In genomic region chr4:136143193-136143976, GRCm38 (mm10) we compare ENCODE assay signal across 8 mouse cellular contexts. TPM values are rescaled to one million over a fixed set of nuclear protein-coding genes. Genes with fewer than 3 reads are reported as not detected.
DNase-seq lines count a peak whose midpoint lies in the region; ATAC-seq and TF ChIP-seq lines count a peak whose summit lies in the region.

Id3 (plus strand) TSS chr4:136143497.

- no peak within 1 kb of the TSS for H3K27ac ChIP-seq in ES-Bruce4 (ENCODE audit: insufficient read depth, low read length)
- peak within 1 kb of the TSS; percentile 80 for H3K27ac ChIP-seq in bone marrow, adult 2 months (ENCODE audit: control insufficient read depth, insufficient read depth, low read depth, low read length, poor library complexity)
- H3K27ac ChIP-seq in hindbrain, embryonic 11.5 days (ENCODE audit: low read depth, low read length), result peak within 1 kb of the TSS; percentile 94

- TF ChIP-seq EP300 in ES-Bruce4 (IDR thresholded peaks at IDR 0.05; ENCODE audit: insufficient read depth, low read depth, low read length), result peak; percentile 29; the same call in 1 of the 2 replicates

- H3K4me3 ChIP-seq in ES-Bruce4 (ENCODE audit: low read depth, low read length), result peak within 1 kb of the TSS; percentile 57
- peak within 1 kb of the TSS; percentile 84 for H3K4me3 ChIP-seq in bone marrow, adult 2 months (replicated peaks; ENCODE audit: control insufficient read depth, low read depth, low read length)
- H3K4me3 ChIP-seq in hindbrain, embryonic 11.5 days (ENCODE audit: low read depth, low read length), result peak within 1 kb of the TSS; percentile 79

- TF ChIP-seq CTCF in ES-Bruce4 (IDR thresholded peaks at IDR 0.05; ENCODE audit: low read depth, low read length), result no peak
- TF ChIP-seq CTCF in bone marrow, adult 2 months (IDR thresholded peaks at IDR 0.05; ENCODE audit: control insufficient read depth, insufficient read depth, low read length), result no peak

- peaks cover 19% of the 10 kb centered on the region for H3K27me3 ChIP-seq in ES-Bruce4 (ENCODE audit: control insufficient read depth, insufficient read depth, low read length, poor library complexity, severe bottlenecking)
- H3K27me3 ChIP-seq in hindbrain, embryonic 11.5 days (ENCODE audit: control insufficient read depth, insufficient read depth, low read length), result no peaks in the 10 kb centered on the region; the same call in 1 of the 2 replicates

- peak within 1 kb of the TSS; percentile 63 for H3K9ac ChIP-seq in ES-Bruce4 (ENCODE audit: low read depth, poor library complexity, severe bottlenecking)
- peak within 1 kb of the TSS; percentile 88 for H3K9ac ChIP-seq in hindbrain, embryonic 11.5 days (ENCODE audit: low read depth, low read length)

- H3K4me2 ChIP-seq in hindbrain, embryonic 11.5 days (replicated peaks; ENCODE audit: low read depth, low read length), result peak within 1 kb of the TSS; percentile 80

- peak; percentile 77 for ATAC-seq in hindbrain, embryonic 11.5 days (ENCODE audit: low FRiP score)

- TF ChIP-seq POLR2A in ES-Bruce4 (IDR thresholded peaks at IDR 0.05; ENCODE audit: insufficient read depth, low read length), result peak; percentile 71
- TF ChIP-seq POLR2A in bone marrow, adult 2 months (IDR thresholded peaks at IDR 0.05; ENCODE audit: borderline replicate concordance, control insufficient read depth, low read depth, low read length), result peak; percentile 91; the same call in 1 of the 2 replicates

- WGBS in bone marrow, adult 2 months, result under 1% methylated on average over 39 of the region's 39 CpGs
- under 1% methylated on average over 39 of the region's 39 CpGs for WGBS in hindbrain, embryonic 11.5 days

- no peaks in the 10 kb centered on the region for H3K9me3 ChIP-seq in ES-Bruce4 (replicated peaks; ENCODE audit: control insufficient read depth, insufficient read depth, low read length, poor library complexity, severe bottlenecking)
- H3K9me3 ChIP-seq in hindbrain, embryonic 11.5 days (ENCODE audit: control insufficient read depth, low read length), result no peaks in the 10 kb centered on the region

- no peaks in the 10 kb centered on the region for H3K36me3 ChIP-seq in ES-Bruce4 (ENCODE audit: control insufficient read depth, insufficient read depth, low read length, poor library complexity, severe bottlenecking)
- H3K36me3 ChIP-seq in hindbrain, embryonic 11.5 days (ENCODE audit: control insufficient read depth, insufficient read depth, low read length), result no peaks in the 10 kb centered on the region

- no peaks in the 10 kb centered on the region for H3K4me1 ChIP-seq in ES-Bruce4 (ENCODE audit: control insufficient read depth, insufficient read depth, low read length)
- peaks cover 1% of the 10 kb centered on the region; the same call in 1 of the 2 replicates for H3K4me1 ChIP-seq in bone marrow, adult 2 months (ENCODE audit: control insufficient read depth, insufficient read depth, low read length)
- H3K4me1 ChIP-seq in hindbrain, embryonic 11.5 days (replicated peaks; ENCODE audit: control insufficient read depth, insufficient read depth, low read length), result peaks cover 33% of the 10 kb centered on the region; the same call in 1 of the 2 replicates

- DNase-seq in frontal cortex, postnatal 10 days (ENCODE audit: low spot score in 2 of 2), result peak; percentile 80 to 82
- peak; percentile 92 for DNase-seq in hindbrain, embryonic 11.5 days (ENCODE audit: low spot score)
- DNase-seq in layer of hippocampus, postnatal 10 days (ENCODE audit: low spot score in 2 of 2), result peak; percentile 77 to 85
- DNase-seq in lung, postnatal 25 days (ENCODE audit: low spot score), result peak; percentile 97
- peak; percentile 96 for DNase-seq in retina, embryonic 14.5 days (ENCODE audit: low spot score)
- peak; percentile 93 to 95 for DNase-seq in thymus, postnatal 36 days

RNA-seq across cellular contexts. Expression of gene Id3, which starts in this region (rescaled TPM):
- 9.6 and 11.0 TPM in 2 replicates for polyA plus RNA-seq in ES-Bruce4 (2011; ENCODE audit: insufficient read depth, insufficient read length, low read depth, missing spikeins)
- 14.5 and 33.8 TPM in 2 replicates for polyA plus RNA-seq in bone marrow, adult 2 months (2011; ENCODE audit: insufficient read depth, insufficient read length, low replicate concordance, missing spikeins)
- polyA plus RNA-seq in hindbrain, embryonic 11.5 days (2014; fragmentation: Nextera tagmentation; extraction: Ambion mirVana), result 453 and 482 TPM in 2 replicates
- total RNA-seq in layer of hippocampus, postnatal 10 days (2021), result 100 to 1,000 TPM in 1 of 2 experiments, 10 to 100 TPM in 1; 80.3 to 101 TPM

Comparison
In these comparisons a context has a peak if more than half of its experiments do, and no peak if none do; other contexts are left out.
1. RNA of gene Id3 (polyA plus RNA-seq): 453 to 482 TPM in hindbrain, embryonic 11.5 days; 14.5 to 33.8 TPM in bone marrow, adult 2 months and 9.6 to 11.0 TPM in ES-Bruce4; every median in the first group is over 10 times any median in the second.
2. Peak in every context shown above with its lines, with median percentiles within 50 percentile points of each other: H3K4me3 ChIP-seq and DNase-seq.